In the genomic region with DNA sequence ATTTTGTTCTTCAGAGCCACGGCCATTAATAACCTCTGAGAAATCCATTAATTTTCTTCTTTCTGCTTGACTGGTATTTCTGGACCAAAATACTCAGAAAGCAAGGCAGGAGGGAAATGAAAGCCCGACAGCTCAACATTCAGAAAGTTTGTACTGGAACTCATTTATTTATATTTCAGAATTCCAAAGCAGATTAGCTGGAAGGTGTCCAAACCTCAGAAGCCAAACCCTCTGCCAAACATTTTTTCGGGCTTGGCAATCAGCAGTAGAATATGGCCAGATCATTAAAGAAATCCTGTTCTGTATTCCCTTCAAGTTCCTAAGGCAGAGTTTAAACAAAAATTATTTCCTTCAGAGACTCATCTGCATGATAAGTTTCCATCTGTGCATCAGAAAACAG, we compare ENCODE assay signal across 8 mouse cellular contexts.
DNase-seq lines count a peak whose midpoint lies in the region; ATAC-seq and TF ChIP-seq lines count a peak whose summit lies in the region.

No protein-coding gene starts in this region.

- TF ChIP-seq POLR2A in kidney, adult 2 months (IDR thresholded peaks at IDR 0.05; ENCODE audit: low read depth, low read length) = no peak

- H3K4me3 ChIP-seq in kidney, adult 2 months (ENCODE audit: insufficient read depth, low read depth, low read length) = no peak overlapping the region
- H3K4me3 ChIP-seq in kidney, embryonic 15.5 days (replicated peaks) = no peak overlapping the region
- H3K4me3 ChIP-seq in stomach, embryonic 15.5 days (replicated peaks) = no peak overlapping the region

- H3K27ac ChIP-seq in kidney, adult 2 months (ENCODE audit: insufficient read depth, low read depth, low read length) = no peak overlapping the region
- H3K27ac ChIP-seq in kidney, embryonic 15.5 days = no peak overlapping the region
- 0 out of 2 replicates have a peak overlapping the region, but pooled peaks have one; percentile 23 for H3K27ac ChIP-seq in stomach, embryonic 15.5 days

- no peaks in the 10 kb centered on the region for H3K4me1 ChIP-seq in kidney, adult 2 months (ENCODE audit: control insufficient read depth, insufficient read depth, low read length)
- no peaks in the 10 kb centered on the region for H3K4me1 ChIP-seq in kidney, embryonic 15.5 days
- H3K4me1 ChIP-seq in stomach, embryonic 15.5 days = no peaks in the 10 kb centered on the region

- ATAC-seq in kidney, embryonic 15.5 days (replicated peaks; ENCODE audit: low FRiP score) = no peak
- ATAC-seq in stomach, embryonic 15.5 days (ENCODE audit: insufficient read depth, low FRiP score, low read depth) = no peak

- peak; percentile 71 for DNase-seq in kidney, adult 2 months
- peak; percentile 5 for DNase-seq in adrenal gland, postnatal 25 days
- DNase-seq in fibroblast of lung, adult 2 months (ENCODE audit: low read depth) = peak; percentile 91
- DNase-seq in layer of hippocampus, adult 8-10 months (ENCODE audit: low spot score in 2 of 2) = peak; percentile 46 to 49
- DNase-seq in embryo, embryonic 10.5 days (ENCODE audit: low spot score) = no peak
- no peak for DNase-seq in spleen, postnatal 36 days (ENCODE audit: low spot score in 2 of 2)

- 13% methylated on average over 3 of the region's 3 CpGs for WGBS in kidney, adult 2 months
- 18% methylated on average over 3 of the region's 3 CpGs for WGBS in kidney, embryonic 15.5 days
- WGBS in stomach, embryonic 15.5 days = 16% methylated on average over 3 of the region's 3 CpGs

- no peaks in the 10 kb centered on the region for H3K36me3 ChIP-seq in kidney, adult 2 months (ENCODE audit: control insufficient read depth, insufficient read depth, low read length)
- H3K36me3 ChIP-seq in kidney, embryonic 15.5 days = no peaks in the 10 kb centered on the region
- no peaks in the 10 kb centered on the region for H3K36me3 ChIP-seq in stomach, embryonic 15.5 days

- no peaks in the 10 kb centered on the region; the same call in 1 of the 2 replicates for H3K27me3 ChIP-seq in kidney, adult 2 months (replicated peaks; ENCODE audit: control insufficient read depth, insufficient read depth, low read length)
- no peaks in the 10 kb centered on the region for H3K27me3 ChIP-seq in kidney, embryonic 15.5 days
- H3K27me3 ChIP-seq in stomach, embryonic 15.5 days (replicated peaks) = no peaks in the 10 kb centered on the region

- no peaks in the 10 kb centered on the region for H3K9me3 ChIP-seq in kidney, embryonic 15.5 days (replicated peaks)
- no peaks in the 10 kb centered on the region for H3K9me3 ChIP-seq in stomach, embryonic 15.5 days

- H3K9ac ChIP-seq in kidney, embryonic 15.5 days = no peak overlapping the region
- H3K9ac ChIP-seq in stomach, embryonic 15.5 days = no peak overlapping the region

- no peak for TF ChIP-seq CTCF in kidney, adult 2 months (conservative IDR thresholded peaks at IDR 0.05; ENCODE audit: insufficient read depth, insufficient read length, low read depth, low read length)

- H3K4me2 ChIP-seq in kidney, embryonic 15.5 days = no peak overlapping the region
- H3K4me2 ChIP-seq in stomach, embryonic 15.5 days = no peak overlapping the region

Comparison
In these comparisons a context has a peak if more than half of its experiments do, and no peak if none do; other contexts are left out.
1. DNase-seq: peak in kidney, adult 2 months (single experiment), adrenal gland, postnatal 25 days (single experiment), fibroblast of lung, adult 2 months (single experiment) and layer of hippocampus, adult 8-10 months (2 of 2); none in embryo, embryonic 10.5 days (single experiment) and spleen, postnatal 36 days (0 of 2).